Mouse (Mus musculus) kidney, embryonic 15.5 days (tissue): ENCODE results near the gene Atp2a3. TPM values are rescaled to one million over a fixed set of nuclear protein-coding genes. Genes with fewer than 3 reads are reported as not detected.

Source experiments
- ATAC-seq: fragments of 200-750 bp; cut with Nextera tagmentation; replicated peaks from 2 replicates; pipeline ENCODE4 v1.8.0; 2017; ENCODE audit warnings: moderate TSS enrichment; ENCODE audit not compliant: low FRiP score
- H3K27ac ChIP-seq: fragments of 300-500 bp; sonication (generic); 2 replicates; pipeline ENCODE4 v1.5.1; 2015; ENCODE audit warnings: mild to moderate bottlenecking, inconsistent platforms
- H3K27me3 ChIP-seq: fragments of 300-500 bp; sonication (generic); 2 replicates; pipeline ENCODE4 v1.6.1; 2015; ENCODE audit warnings: inconsistent platforms
- H3K36me3 ChIP-seq: fragments of 300-500 bp; sonication (generic); 2 replicates; pipeline ENCODE4 v1.6.1; 2015; ENCODE audit warnings: inconsistent platforms
- H3K4me1 ChIP-seq: fragments of 300-500 bp; sonication (generic); 2 replicates; pipeline ENCODE4 v1.6.1; 2015; ENCODE audit warnings: inconsistent platforms
- H3K4me2 ChIP-seq: fragments of 300-500 bp; sonication (generic); 2 replicates; pipeline ENCODE4 v1.6.1; 2015; ENCODE audit warnings: moderate library complexity, mild to moderate bottlenecking, inconsistent platforms
- H3K4me3 ChIP-seq: fragments of 300-500 bp; sonication (generic); replicated peaks from 2 replicates; pipeline ENCODE4 v1.5.1; 2015; ENCODE audit warnings: mild to moderate bottlenecking, inconsistent platforms
- H3K9ac ChIP-seq: fragments of 300-500 bp; sonication (generic); 2 replicates; pipeline ENCODE4 v1.6.1; 2015; ENCODE audit warnings: mild to moderate bottlenecking, inconsistent platforms
- H3K9me3 ChIP-seq: fragments of 300-500 bp; sonication (generic); replicated peaks from 2 replicates; pipeline ENCODE4 v1.6.1; 2016; ENCODE audit warnings: inconsistent platforms
- WGBS: fragments of 180-500 bp; shearing (Covaris S2); methylation state at CpG from one replicate; pipeline ENCODE4 v1.1.7; 2015; ENCODE audit warnings: mixed read lengths; 5-methylcytosine and 5-hydroxymethylcytosine counted together
- polyA plus RNA-seq: library from polyadenylated mRNA; unstranded; fragments of >200 nt; fragmentation: Nextera tagmentation; extraction: Ambion mirVana; gene quantifications from 2 replicates; pipeline ENCODE4 v1.2.1, GENCODE M21; 2015

Gene Atp2a3
- polyA plus RNA-seq, 1 experiment from 2014 or later = 4.2 TPM

DNA sequence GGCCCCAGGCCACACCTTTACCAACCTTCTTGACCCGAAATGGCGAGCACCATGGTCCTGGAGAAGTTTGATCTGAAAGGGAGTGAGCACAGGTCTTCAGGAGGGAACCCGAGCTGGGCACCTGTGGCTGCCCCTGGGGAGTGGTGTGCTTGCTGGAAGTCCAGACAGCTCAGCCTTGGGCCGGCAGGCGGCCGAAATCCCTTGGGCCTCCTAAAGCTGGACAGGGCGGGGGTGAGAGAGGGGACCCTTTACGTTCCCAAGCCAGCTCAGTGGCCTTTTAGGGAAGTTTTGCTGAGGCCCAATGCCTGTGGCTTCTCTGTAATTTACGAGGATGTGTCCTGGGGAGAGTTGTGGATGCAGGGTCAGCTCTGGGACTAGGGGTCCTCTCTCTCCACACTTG, 29.7 kb downstream of the Atp2a3 start:
- H3K36me3 ChIP-seq = no peaks in the 10 kb centered on the region
- H3K4me2 ChIP-seq = no peak overlapping the region
- H3K27ac ChIP-seq = no peak overlapping the region
- H3K27me3 ChIP-seq = no peaks in the 10 kb centered on the region
- H3K9ac ChIP-seq = no peak overlapping the region
- WGBS = 64% methylated on average over 9 of the region's 9 CpGs
- 0 out of 2 replicates have a peak, but pooled peaks have one; percentile 13 for ATAC-seq
- peaks cover 34% of the 10 kb centered on the region for H3K4me1 ChIP-seq
- H3K4me3 ChIP-seq = no peak overlapping the region
- no peaks in the 10 kb centered on the region for H3K9me3 ChIP-seq

DNA sequence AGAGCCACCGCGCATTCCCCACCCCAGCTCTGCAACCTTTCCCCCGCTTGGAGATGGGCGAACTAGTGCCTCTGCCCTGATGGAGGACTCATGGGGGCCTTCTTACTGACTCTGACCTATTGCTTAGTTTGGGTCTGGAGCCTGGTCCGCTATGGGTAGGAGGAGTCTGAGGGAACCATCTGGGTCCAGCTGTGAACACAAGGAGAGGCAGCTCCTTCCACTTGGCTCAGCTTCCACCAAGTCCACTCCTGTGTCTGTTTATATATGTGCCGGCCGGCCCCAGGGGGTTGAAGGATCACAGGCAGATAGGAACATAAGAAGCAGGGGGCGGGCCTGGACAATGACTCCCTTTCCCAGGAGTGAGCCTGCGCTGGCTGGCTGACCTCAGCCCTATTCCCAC, 31.0 kb downstream of the Atp2a3 start:
- Histone ChIP-seq H3K27ac (peak overlapping the region; percentile 41; the same call in 1 of the 2 replicates), H3K4me3 (no peak overlapping the region), H3K9me3 (no peaks in the 10 kb centered on the region), H3K36me3 (no peaks in the 10 kb centered on the region), H3K4me2 (no peak overlapping the region), H3K4me1 (peaks cover 34% of the 10 kb centered on the region), H3K9ac (no peak overlapping the region), H3K27me3 (no peaks in the 10 kb centered on the region)
- 30% methylated on average over 9 of the region's 9 CpGs for WGBS
- ATAC-seq = peak; percentile 66; the same call in 1 of the 2 replicates

DNA sequence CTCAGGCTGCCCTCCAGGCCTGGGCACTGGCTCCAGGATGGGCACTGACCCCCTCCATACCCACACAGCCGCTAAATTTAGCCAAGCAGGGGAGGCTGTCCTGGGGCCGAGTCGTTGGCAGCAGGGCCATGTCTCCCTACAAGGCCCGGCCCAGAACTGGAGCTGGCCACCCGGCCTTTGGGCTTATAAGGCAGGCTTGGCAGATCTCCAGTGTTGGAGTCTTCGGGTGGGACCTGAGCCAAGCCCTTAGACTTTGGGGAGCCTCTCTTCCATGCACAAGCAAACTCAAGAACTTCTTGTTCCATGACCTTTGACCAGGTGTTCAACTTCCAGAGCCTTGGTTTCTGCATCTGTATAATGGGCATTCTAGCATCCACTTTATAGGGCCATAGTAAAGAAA, 35.4 kb downstream of the Atp2a3 start:
- H3K36me3 ChIP-seq = no peaks in the 10 kb centered on the region
- peaks cover 30% of the 10 kb centered on the region for H3K4me1 ChIP-seq
- no peak overlapping the region for H3K9ac ChIP-seq
- no peaks in the 10 kb centered on the region for H3K27me3 ChIP-seq
- 86% methylated on average over 6 of the region's 6 CpGs for WGBS
- H3K27ac ChIP-seq = no peak overlapping the region
- H3K9me3 ChIP-seq = no peaks in the 10 kb centered on the region
- H3K4me3 ChIP-seq = no peak overlapping the region
- H3K4me2 ChIP-seq = no peak overlapping the region
- ATAC-seq = no peak

DNA sequence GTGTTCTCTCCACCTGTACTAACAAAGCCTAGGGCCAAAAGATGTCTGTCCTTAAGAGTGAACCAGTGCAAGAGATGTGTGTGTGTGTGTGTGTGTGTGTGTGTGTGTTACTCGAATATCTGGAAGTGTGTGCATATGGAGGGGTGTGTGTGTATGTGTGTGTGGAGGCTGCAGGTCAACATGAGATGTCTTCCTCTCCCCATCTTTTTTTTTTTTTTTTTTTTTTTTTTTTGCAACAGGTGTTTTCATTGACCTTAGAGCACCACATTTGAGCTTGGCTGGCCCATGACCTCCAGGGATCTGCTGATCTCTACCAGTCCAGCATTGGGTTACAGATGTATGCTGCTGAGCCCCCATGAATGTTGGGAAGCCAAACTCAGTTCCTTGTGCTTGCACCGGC, 35.8 kb downstream of the Atp2a3 start:
- 83% methylated on average over 2 of the region's 2 CpGs for WGBS
- H3K27me3 ChIP-seq = no peaks in the 10 kb centered on the region
- H3K4me1 ChIP-seq = peaks cover 26% of the 10 kb centered on the region
- no peak overlapping the region for H3K27ac ChIP-seq
- no peak overlapping the region for H3K9ac ChIP-seq
- ATAC-seq = no peak
- no peaks in the 10 kb centered on the region for H3K36me3 ChIP-seq
- no peak overlapping the region for H3K4me2 ChIP-seq
- no peak overlapping the region for H3K4me3 ChIP-seq
- H3K9me3 ChIP-seq = no peaks in the 10 kb centered on the region

DNA sequence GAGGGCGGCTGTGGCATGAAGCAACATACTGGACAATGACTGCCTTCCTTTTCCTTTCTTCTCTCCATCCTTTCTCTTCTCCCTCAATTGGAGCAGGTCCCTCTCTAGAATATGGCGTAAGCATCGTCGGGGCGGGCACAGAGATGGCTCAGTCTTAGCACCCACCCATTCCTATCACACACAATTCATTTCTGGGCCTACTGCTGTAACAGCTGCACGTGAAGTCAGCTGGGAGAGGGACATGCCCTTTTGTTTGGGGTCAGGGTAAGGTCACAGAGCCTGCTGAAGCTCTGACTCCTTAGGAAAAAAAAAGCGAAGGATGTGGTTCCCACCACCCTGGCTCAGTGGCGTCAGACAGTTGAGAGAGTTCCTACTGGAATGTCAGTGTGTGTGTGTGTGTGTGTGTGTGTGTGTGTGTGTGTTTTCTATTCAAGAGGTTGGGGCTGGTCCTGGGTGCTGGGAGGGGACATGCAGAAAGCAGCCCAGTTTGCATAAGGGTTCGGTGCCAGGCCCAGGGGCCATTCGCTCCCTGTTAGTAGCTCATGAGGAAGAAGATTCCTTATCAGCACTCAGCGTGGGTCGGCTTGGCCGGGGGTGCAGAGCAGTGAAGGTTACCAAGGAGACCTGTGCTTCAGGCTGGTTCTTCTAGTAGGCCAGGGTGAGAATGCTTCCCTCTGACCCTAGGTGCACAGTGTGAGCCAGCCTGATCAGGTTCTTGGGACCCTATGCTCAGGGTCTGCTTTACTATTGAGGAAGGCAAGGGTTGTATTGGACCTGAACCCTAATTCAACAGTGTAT, 36.8 kb downstream of the Atp2a3 start:
- Histone ChIP-seq H3K36me3 (no peaks in the 10 kb centered on the region), H3K4me1 (peaks cover 17% of the 10 kb centered on the region; the same call in 1 of the 2 replicates), H3K9me3 (no peaks in the 10 kb centered on the region), H3K27ac (no peak overlapping the region), H3K9ac (no peak overlapping the region), H3K27me3 (no peaks in the 10 kb centered on the region), H3K4me3 (no peak overlapping the region), H3K4me2 (no peak overlapping the region)
- 72% methylated on average over 13 of the region's 13 CpGs for WGBS
- ATAC-seq = no peak; the same call in 1 of the 2 replicates

DNA sequence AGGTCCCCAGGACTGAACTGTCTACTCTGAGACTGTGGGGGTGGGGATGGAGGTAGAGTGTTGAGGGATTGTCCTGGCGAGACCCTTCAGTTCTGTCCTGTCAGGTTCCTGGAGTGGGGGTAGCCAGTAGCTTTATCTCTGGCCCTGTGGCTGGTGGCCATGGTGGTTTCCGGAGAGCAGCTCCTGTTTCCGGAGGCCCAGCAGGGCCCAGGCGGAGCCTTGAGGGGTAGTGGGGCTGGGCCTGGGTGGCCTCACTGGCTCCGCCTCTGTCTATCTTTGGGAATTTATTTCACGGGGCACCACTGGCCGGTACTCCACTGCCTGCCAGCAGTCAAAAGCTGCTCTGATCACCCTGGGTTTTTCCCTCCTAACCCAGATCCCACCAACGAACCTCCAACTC, 37.8 kb downstream of the Atp2a3 start, which contains the start of gene P2rx1:
P2rx1 (plus strand) TSS at position 333 of the 400 bp plus-strand sequence.
- peak; percentile 66; the same call in 1 of the 2 replicates for ATAC-seq
- 42% methylated on average over 8 of the region's 8 CpGs for WGBS

DNA sequence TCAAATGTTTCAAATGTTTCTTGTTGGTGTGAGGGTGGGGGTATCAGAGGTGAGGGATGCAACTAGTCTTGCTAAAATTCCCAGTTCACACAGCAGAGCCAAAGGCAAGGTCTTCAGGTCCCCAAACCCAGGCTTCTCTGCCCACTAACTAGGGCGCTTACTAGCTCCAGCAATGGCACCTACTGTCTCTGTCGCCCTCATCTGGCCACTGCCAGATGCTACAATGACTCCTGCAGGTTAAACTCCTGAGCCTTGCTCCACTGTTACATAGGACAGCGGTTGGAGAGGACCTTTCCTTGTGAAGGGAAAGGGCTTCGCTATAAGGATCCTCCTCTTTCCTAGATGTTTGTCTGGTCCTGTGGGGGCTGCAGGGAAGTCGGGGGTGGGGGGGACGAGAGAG, 40.1 kb downstream of the Atp2a3 start:
- Histone ChIP-seq H3K9me3 (no peaks in the 10 kb centered on the region), H3K27ac (no peak overlapping the region), H3K36me3 (no peaks in the 10 kb centered on the region), H3K27me3 (no peaks in the 10 kb centered on the region), H3K9ac (no peak overlapping the region), H3K4me3 (no peak overlapping the region), H3K4me2 (no peak overlapping the region), H3K4me1 (peaks cover 16% of the 10 kb centered on the region; the same call in 1 of the 2 replicates)
- 13% methylated on average over 6 of the region's 6 CpGs for WGBS
- no peak; the same call in 1 of the 2 replicates for ATAC-seq

More for the DNA sequence above, 37.8 kb downstream of the Atp2a3 start, which contains the start of gene P2rx1:
- H3K9ac ChIP-seq = no peak within 1 kb of the TSS
- no peaks in the 10 kb centered on the region for H3K9me3 ChIP-seq
- no peak within 1 kb of the TSS for H3K27ac ChIP-seq
- no peak within 1 kb of the TSS for H3K4me3 ChIP-seq
- peaks cover 16% of the 10 kb centered on the region; the same call in 1 of the 2 replicates for H3K4me1 ChIP-seq
- H3K36me3 ChIP-seq = no peaks in the 10 kb centered on the region
- H3K27me3 ChIP-seq = no peaks in the 10 kb centered on the region
- H3K4me2 ChIP-seq = no peak within 1 kb of the TSS

DNA sequence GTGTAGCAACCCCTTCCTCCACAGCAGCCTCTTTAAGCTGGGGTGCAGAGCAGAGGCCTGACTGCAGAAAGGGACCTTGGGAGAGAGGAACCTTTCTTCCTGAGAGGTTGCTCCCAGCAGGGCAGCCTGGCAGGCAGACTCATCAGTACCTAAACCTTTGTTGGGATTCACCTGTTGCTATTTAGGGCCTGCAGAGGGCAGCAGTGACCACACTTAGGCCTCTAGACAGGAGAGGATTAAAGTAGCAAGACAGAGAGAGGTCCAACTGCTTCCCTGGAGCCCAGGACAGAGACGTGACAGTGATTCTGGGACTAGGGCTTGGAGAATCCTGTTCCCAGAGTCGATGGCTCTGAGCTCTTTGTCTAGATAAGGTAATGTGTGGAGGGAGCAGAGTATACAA, 45.4 kb downstream of the Atp2a3 start:
- H3K4me3 ChIP-seq = no peak overlapping the region
- H3K4me2 ChIP-seq = no peak overlapping the region
- peak; percentile 76 for ATAC-seq
- no peaks in the 10 kb centered on the region for H3K36me3 ChIP-seq
- no peak overlapping the region for H3K9ac ChIP-seq
- 4% methylated on average over 2 of the region's 2 CpGs for WGBS
- no peaks in the 10 kb centered on the region for H3K9me3 ChIP-seq
- no peak overlapping the region for H3K27ac ChIP-seq
- peaks cover 16% of the 10 kb centered on the region for H3K27me3 ChIP-seq
- H3K4me1 ChIP-seq = no peaks in the 10 kb centered on the region

DNA sequence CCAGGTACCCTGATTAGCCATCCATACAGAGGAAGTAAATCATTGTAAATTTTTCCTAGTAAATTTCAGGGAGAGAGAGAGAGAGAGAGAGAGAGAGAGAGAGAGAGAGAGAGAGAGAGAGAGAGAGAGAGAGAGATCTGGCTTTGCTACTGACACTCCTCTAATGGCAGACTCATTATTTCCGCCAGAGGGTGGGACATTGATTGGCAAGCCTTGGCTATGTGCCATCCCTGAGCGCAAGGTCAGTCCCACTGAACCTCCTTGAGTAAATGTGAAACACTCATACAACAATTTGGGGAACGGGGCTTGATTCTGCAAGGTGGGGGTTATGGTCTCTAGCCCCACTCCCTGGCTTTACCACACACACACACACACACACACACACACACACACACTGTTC, 46.1 kb downstream of the Atp2a3 start:
- H3K27me3 ChIP-seq = peaks cover 16% of the 10 kb centered on the region

DNA sequence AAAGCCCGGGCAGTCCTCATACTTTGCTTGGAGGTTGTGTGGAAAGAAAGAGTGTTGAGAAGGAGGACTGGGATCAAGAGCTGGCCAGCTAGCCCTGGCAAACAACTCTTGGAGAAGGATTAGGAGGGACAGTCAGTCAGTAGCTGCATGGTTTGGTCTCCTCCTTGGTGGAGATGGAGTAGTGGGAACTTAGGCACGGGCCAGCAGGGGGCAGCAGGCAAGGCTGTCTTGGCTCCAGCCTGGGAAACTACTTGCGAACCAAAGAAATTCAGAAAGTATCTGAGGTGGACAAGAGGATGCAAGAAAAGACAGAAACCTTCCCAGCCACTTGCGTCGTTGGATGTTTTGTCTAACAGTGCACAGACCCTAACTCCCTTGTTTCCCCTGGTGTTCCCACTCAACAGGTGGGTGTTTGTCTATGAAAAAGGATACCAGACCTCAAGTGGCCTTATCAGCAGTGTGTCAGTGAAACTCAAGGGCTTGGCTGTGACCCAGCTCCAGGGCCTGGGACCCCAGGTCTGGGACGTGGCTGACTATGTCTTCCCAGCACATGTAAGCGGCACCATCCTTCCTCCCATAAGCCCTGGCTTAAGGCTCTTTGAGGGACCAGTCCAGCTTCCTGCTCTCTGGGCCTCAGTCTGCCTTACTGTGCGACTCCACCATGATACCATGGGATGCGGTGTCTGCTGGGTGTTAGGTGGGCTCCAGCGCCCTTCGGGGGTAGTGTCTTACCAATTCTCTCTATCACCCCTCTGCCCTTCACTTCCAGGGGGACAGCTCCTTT, 46.9 kb downstream of the Atp2a3 start:
- ATAC-seq = no peak
- H3K4me1 ChIP-seq = no peaks in the 10 kb centered on the region
- no peak overlapping the region for H3K9ac ChIP-seq
- H3K9me3 ChIP-seq = no peaks in the 10 kb centered on the region
- H3K27me3 ChIP-seq = peaks cover 16% of the 10 kb centered on the region
- H3K4me2 ChIP-seq = no peak overlapping the region
- H3K27ac ChIP-seq = no peak overlapping the region
- no peak overlapping the region for H3K4me3 ChIP-seq
- WGBS = 60% methylated on average over 11 of the region's 11 CpGs
- no peaks in the 10 kb centered on the region for H3K36me3 ChIP-seq

More for the DNA sequence above, 46.1 kb downstream of the Atp2a3 start:
- Histone ChIP-seq H3K36me3 (no peaks in the 10 kb centered on the region), H3K9ac (no peak overlapping the region), H3K27ac (no peak overlapping the region), H3K9me3 (no peaks in the 10 kb centered on the region), H3K4me1 (no peaks in the 10 kb centered on the region), H3K4me3 (no peak overlapping the region), H3K4me2 (no peak overlapping the region)
- no peak for ATAC-seq
- 77% methylated on average over 3 of the region's 3 CpGs for WGBS

DNA sequence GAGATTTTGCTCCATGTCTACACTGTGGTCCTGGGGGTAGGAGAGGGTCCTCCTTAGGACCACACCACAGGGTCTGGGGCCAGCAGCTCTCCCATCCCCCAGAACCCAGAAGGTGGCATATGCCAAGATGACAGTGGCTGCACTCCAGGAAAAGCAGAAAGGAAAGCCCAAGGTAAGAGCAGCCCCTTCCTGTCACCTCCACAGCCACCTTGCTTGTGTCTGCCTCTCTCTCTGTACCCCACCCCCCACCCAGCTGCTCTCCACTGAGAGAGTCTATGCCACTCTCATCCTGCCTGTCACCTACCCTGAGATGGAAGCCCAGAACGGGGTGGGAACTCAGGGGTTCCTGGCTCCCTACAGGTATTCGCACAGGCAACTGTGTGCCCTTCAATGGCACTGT, 47.9 kb downstream of the Atp2a3 start:
- no peak overlapping the region for H3K9ac ChIP-seq
- peaks cover 16% of the 10 kb centered on the region for H3K27me3 ChIP-seq
- ATAC-seq = no peak
- no peaks in the 10 kb centered on the region for H3K4me1 ChIP-seq
- 77% methylated on average over 2 of the region's 2 CpGs for WGBS
- H3K36me3 ChIP-seq = no peaks in the 10 kb centered on the region
- H3K27ac ChIP-seq = no peak overlapping the region
- no peaks in the 10 kb centered on the region for H3K9me3 ChIP-seq
- H3K4me3 ChIP-seq = no peak overlapping the region
- no peak overlapping the region for H3K4me2 ChIP-seq
